Mouse (Mus musculus) intestine, embryonic 16.5 days (tissue): ENCODE results near the gene Fuom. TPM values are rescaled to one million over a fixed set of nuclear protein-coding genes. Genes with fewer than 3 reads are reported as not detected.

Source experiments
- ATAC-seq: fragments of 200-750 bp; cut with Nextera tagmentation; 2 replicates; pipeline ENCODE4 v1.8.0; 2017; ENCODE audit warnings: moderate TSS enrichment, moderate library complexity
- H3K27ac ChIP-seq: fragments of 300-500 bp; sonication (generic); 2 replicates; pipeline ENCODE4 v1.5.1; 2014; ENCODE audit warnings: mild to moderate bottlenecking, low read length
- H3K27me3 ChIP-seq: fragments of 300-500 bp; sonication (generic); replicated peaks from 2 replicates; pipeline ENCODE4 v1.6.1; 2014; ENCODE audit warnings: low read length, control low read depth, mixed read lengths; ENCODE audit not compliant: control insufficient read depth, insufficient read depth
- H3K36me3 ChIP-seq: fragments of 300-500 bp; sonication (generic); 2 replicates; pipeline ENCODE4 v1.6.1; 2014; ENCODE audit warnings: low read length, control low read depth; ENCODE audit not compliant: control insufficient read depth, insufficient read depth
- H3K4me1 ChIP-seq: fragments of 300-500 bp; sonication (generic); 2 replicates; pipeline ENCODE4 v1.6.1; 2014; ENCODE audit warnings: low read length, control low read depth, mixed read lengths; ENCODE audit not compliant: control insufficient read depth, insufficient read depth
- H3K4me2 ChIP-seq: fragments of 300-500 bp; sonication (generic); 2 replicates; pipeline ENCODE4 v1.6.1; 2014; ENCODE audit warnings: low read depth, low read length, control low read depth
- H3K4me3 ChIP-seq: fragments of 300-500 bp; sonication (generic); 2 replicates; pipeline ENCODE4 v1.5.1; 2014; ENCODE audit warnings: mild to moderate bottlenecking, low read length
- H3K9ac ChIP-seq: fragments of 300-500 bp; sonication (generic); 2 replicates; pipeline ENCODE4 v1.6.1; 2014; ENCODE audit warnings: low read depth, low read length
- H3K9me3 ChIP-seq: fragments of 300-500 bp; sonication (generic); 2 replicates; pipeline ENCODE4 v1.6.1; 2016; ENCODE audit warnings: low read length, control low read depth; ENCODE audit not compliant: control insufficient read depth
- WGBS: fragments of 180-500 bp; shearing (Covaris S2); extraction: QIAGEN DNeasy Blood & Tissue Kit; methylation state at CpG from one replicate; pipeline ENCODE4 v1.1.7; 2014; 5-methylcytosine and 5-hydroxymethylcytosine counted together
- polyA plus RNA-seq: library from polyadenylated mRNA; unstranded; fragments of >200 nt; fragmentation: Nextera tagmentation; extraction: Ambion mirVana; gene quantifications from 2 replicates; pipeline ENCODE4 v1.2.1, GENCODE M21; 2015

Fuom gene
- polyA plus RNA-seq, 1 experiment from 2014 or later, result 70.7 TPM

GRCm38 (mm10) chr7:140082242-140082678, 20.0 kb downstream of the Fuom start, which contains the start of gene Caly:
Gene Caly, minus strand, starts transcription at chr7:140082548.
- H3K4me3 ChIP-seq, result no peak within 1 kb of the TSS
- ATAC-seq, result 0 out of 2 replicates have a peak, but pooled peaks have one; percentile 45
- H3K36me3 ChIP-seq, result no peaks in the 10 kb centered on the region
- H3K9ac ChIP-seq, result no peak within 1 kb of the TSS
- H3K27me3 ChIP-seq, result peaks cover 26% of the 10 kb centered on the region
- H3K9me3 ChIP-seq, result no peaks in the 10 kb centered on the region
- H3K4me1 ChIP-seq, result peaks cover 3% of the 10 kb centered on the region
- no peak within 1 kb of the TSS for H3K4me2 ChIP-seq
- WGBS, result 5% methylated on average over 18 of the region's 18 CpGs
- no peak within 1 kb of the TSS for H3K27ac ChIP-seq

GRCm38 (mm10) chr7:140081408-140082241, 20.6 kb downstream of the Fuom start:
- Histone ChIP-seq H3K9me3 (no peaks in the 10 kb centered on the region), H3K4me1 (peaks cover 3% of the 10 kb centered on the region), H3K4me3 (no peak overlapping the region; the same call in 1 of the 2 replicates), H3K9ac (no peak overlapping the region), H3K27me3 (peaks cover 26% of the 10 kb centered on the region), H3K27ac (no peak overlapping the region), H3K4me2 (no peak overlapping the region), H3K36me3 (no peaks in the 10 kb centered on the region)
- no peak for ATAC-seq
- 26% methylated on average over 20 of the region's 20 CpGs for WGBS

- Histone ChIP-seq H3K4me2 (peak overlapping the region; percentile 37), H3K27me3 (peaks cover 28% of the 10 kb centered on the region), H3K4me1 (peaks cover 3% of the 10 kb centered on the region), H3K9ac (0 out of 2 replicates have a peak overlapping the region, but pooled peaks have one; percentile 33), H3K36me3 (no peaks in the 10 kb centered on the region), H3K27ac (no peak overlapping the region), H3K4me3 (peak overlapping the region; percentile 25), H3K9me3 (no peaks in the 10 kb centered on the region)
- peak; percentile 70 for ATAC-seq
- 3% methylated on average over 24 of the region's 24 CpGs for WGBS
Observed at GRCm38 (mm10) chr7:140080503-140081156, 21.6 kb downstream of the Fuom start.

- Histone ChIP-seq H3K4me3 (no peak overlapping the region), H3K9ac (no peak overlapping the region), H3K27me3 (peaks cover 28% of the 10 kb centered on the region), H3K4me1 (peaks cover 3% of the 10 kb centered on the region), H3K27ac (no peak overlapping the region), H3K36me3 (no peaks in the 10 kb centered on the region), H3K4me2 (no peak overlapping the region), H3K9me3 (no peaks in the 10 kb centered on the region)
- no peak for ATAC-seq
- WGBS, result 5% methylated on average over 5 of the region's 5 CpGs
Observed at GRCm38 (mm10) chr7:140078711-140079110, 23.5 kb downstream of the Fuom start.

- H3K4me1 ChIP-seq, result peaks cover 3% of the 10 kb centered on the region
- H3K27me3 ChIP-seq, result peaks cover 28% of the 10 kb centered on the region
- whole genome bisulfite sequencing, result 77% methylated on average over 6 of the region's 6 CpGs
- H3K9me3 ChIP-seq, result no peaks in the 10 kb centered on the region
- no peak overlapping the region for H3K4me3 ChIP-seq
- ATAC-seq, result no peak
- H3K4me2 ChIP-seq, result no peak overlapping the region
- no peak overlapping the region for H3K27ac ChIP-seq
- no peak overlapping the region for H3K9ac ChIP-seq
- no peaks in the 10 kb centered on the region for H3K36me3 ChIP-seq
Observed at GRCm38 (mm10) chr7:140077698-140078097, 24.5 kb downstream of the Fuom start.

GRCm38 (mm10) chr7:140070042-140070711, 32.1 kb downstream of the Fuom start:
- Histone ChIP-seq H3K4me1 (no peaks in the 10 kb centered on the region; the same call in 1 of the 2 replicates), H3K27ac (no peak overlapping the region), H3K27me3 (no peaks in the 10 kb centered on the region), H3K4me2 (peak overlapping the region; percentile 47), H3K36me3 (no peaks in the 10 kb centered on the region), H3K9ac (peak overlapping the region; percentile 54), H3K9me3 (no peaks in the 10 kb centered on the region), H3K4me3 (peak overlapping the region; percentile 35)
- WGBS, result 31% methylated on average over 39 of the region's 39 CpGs
- 0 out of 2 replicates have a peak, but pooled peaks have one; percentile 28 for ATAC-seq

GRCm38 (mm10) chr7:140067397-140067796, 34.8 kb downstream of the Fuom start:
- Histone ChIP-seq H3K4me1 (no peaks in the 10 kb centered on the region; the same call in 1 of the 2 replicates), H3K4me2 (no peak overlapping the region), H3K27me3 (peaks cover 20% of the 10 kb centered on the region), H3K36me3 (no peaks in the 10 kb centered on the region), H3K9me3 (no peaks in the 10 kb centered on the region), H3K9ac (no peak overlapping the region), H3K4me3 (no peak overlapping the region), H3K27ac (no peak overlapping the region)
- 58% methylated on average over 6 of the region's 6 CpGs for WGBS
- ATAC-seq, result no peak

GRCm38 (mm10) chr7:140063092-140063491, 39.1 kb downstream of the Fuom start:
- no peak for ATAC-seq
- Histone ChIP-seq H3K9me3 (no peaks in the 10 kb centered on the region), H3K4me1 (no peaks in the 10 kb centered on the region; the same call in none of the 2 replicates), H3K27me3 (peaks cover 62% of the 10 kb centered on the region), H3K36me3 (no peaks in the 10 kb centered on the region), H3K4me3 (no peak overlapping the region), H3K9ac (no peak overlapping the region), H3K27ac (no peak overlapping the region), H3K4me2 (no peak overlapping the region)
- 20% methylated on average over 7 of the region's 7 CpGs for WGBS

- Histone ChIP-seq H3K4me3 (no peak overlapping the region), H3K27ac (no peak overlapping the region), H3K4me1 (no peaks in the 10 kb centered on the region; the same call in none of the 2 replicates), H3K9me3 (no peaks in the 10 kb centered on the region), H3K36me3 (no peaks in the 10 kb centered on the region), H3K27me3 (peaks cover 70% of the 10 kb centered on the region), H3K9ac (no peak overlapping the region), H3K4me2 (no peak overlapping the region)
- WGBS, result 14% methylated on average over 11 of the region's 11 CpGs
- peak; percentile 69 for ATAC-seq
Observed at GRCm38 (mm10) chr7:140062307-140062706, 39.9 kb downstream of the Fuom start.
